Mouse (Mus musculus) stomach, postnatal 0 days (tissue): ENCODE measurements around the gene Cntn5. TPM values are rescaled to one million over a fixed set of nuclear protein-coding genes. Genes with fewer than 3 reads are reported as not detected.

Experiments
- ATAC-seq: fragments of 200-750 bp; cut with Nextera tagmentation; 2 replicates; pipeline ENCODE4 v1.8.0; 2017; ENCODE audit not compliant: low FRiP score, low TSS enrichment
- DNase-seq: peaks from one replicate; pipeline ENCODE4 v3.0.0-alpha.2; 2016; ENCODE audit warnings: low spot score
- H3K27ac ChIP-seq: fragments of 300-500 bp; sonication (generic); replicated peaks from 2 replicates; pipeline ENCODE4 v1.5.1; 2014; ENCODE audit warnings: mild to moderate bottlenecking, control low read depth
- H3K27me3 ChIP-seq: fragments of 300-500 bp; sonication (generic); 2 replicates; pipeline ENCODE4 v1.6.1; 2014; ENCODE audit warnings: low read length; ENCODE audit not compliant: control insufficient read depth, insufficient read depth
- H3K36me3 ChIP-seq: fragments of 300-500 bp; sonication (generic); 2 replicates; pipeline ENCODE4 v1.6.1; 2014; ENCODE audit warnings: low read length, mixed read lengths; ENCODE audit not compliant: control insufficient read depth, insufficient read depth
- H3K4me1 ChIP-seq: fragments of 300-500 bp; sonication (generic); replicated peaks from 2 replicates; pipeline ENCODE4 v1.6.1; 2014; ENCODE audit warnings: antibody characterized with exemption; ENCODE audit not compliant: control insufficient read depth, insufficient read depth
- H3K4me2 ChIP-seq: fragments of 300-500 bp; sonication (generic); replicated peaks from 2 replicates; pipeline ENCODE4 v1.6.1; 2014; ENCODE audit warnings: low read depth, mild to moderate bottlenecking, control low read depth, moderate library complexity
- H3K4me3 ChIP-seq: fragments of 300-500 bp; sonication (generic); 2 replicates; pipeline ENCODE4 v1.5.1; 2014; ENCODE audit warnings: low read depth, low read length, control low read depth
- H3K9ac ChIP-seq: fragments of 300-500 bp; sonication (generic); 2 replicates; pipeline ENCODE4 v1.6.1; 2014; ENCODE audit warnings: mild to moderate bottlenecking, low read length, control low read depth, mixed read lengths
- H3K9me3 ChIP-seq: fragments of 300-500 bp; sonication (generic); 2 replicates; pipeline ENCODE4 v1.6.1; 2016; ENCODE audit warnings: low read length; ENCODE audit not compliant: control insufficient read depth
- CTCF ChIP-seq: IDR thresholded peaks from 2 replicates; pipeline ENCODE4 v1.5.1; 2016; ENCODE audit warnings: antibody characterized with exemption, low read depth, mild to moderate bottlenecking, moderate library complexity
- EP300 ChIP-seq: optimal IDR thresholded peaks from 2 replicates; pipeline ENCODE3; 2016; ENCODE audit warnings: antibody characterized with exemption
- WGBS: fragments of 180-500 bp; shearing (Covaris S2); extraction: QIAGEN DNeasy Blood & Tissue Kit; methylation state at CpG from one replicate; pipeline ENCODE4 v1.1.7; 2014; 5-methylcytosine and 5-hydroxymethylcytosine counted together
- polyA plus RNA-seq: library from polyadenylated mRNA; unstranded; fragments of >200 nt; fragmentation: Nextera tagmentation; extraction: Ambion mirVana; gene quantifications from 2 replicates; pipeline ENCODE4 v1.2.1, GENCODE M21; 2015

Cntn5 gene
- polyA plus RNA-seq, 1 experiment from 2014 or later: 0.49 TPM

GRCm38 (mm10) chr9:10229716-10230115 is 674.9 kb downstream of the Cntn5 start:
- Histone ChIP-seq H3K4me3 (no peak overlapping the region), H3K9me3 (no peaks in the 10 kb centered on the region), H3K4me1 (no peaks in the 10 kb centered on the region), H3K36me3 (no peaks in the 10 kb centered on the region), H3K27me3 (no peaks in the 10 kb centered on the region), H3K4me2 (no peak overlapping the region), H3K27ac (no peak overlapping the region), H3K9ac (no peak overlapping the region)
- WGBS: 36% methylated on average over 2 of the region's 2 CpGs
- no peak for ATAC-seq
- TF ChIP-seq CTCF (no peak), EP300 (no peak)
- DNase-seq: no peak

GRCm38 (mm10) chr9:10226013-10226412 is 678.6 kb downstream of the Cntn5 start:
- no peak overlapping the region for H3K4me3 ChIP-seq
- H3K4me1 ChIP-seq: no peaks in the 10 kb centered on the region
- H3K4me2 ChIP-seq: no peak overlapping the region
- no peak overlapping the region for H3K9ac ChIP-seq
- H3K9me3 ChIP-seq: no peaks in the 10 kb centered on the region
- H3K27ac ChIP-seq: no peak overlapping the region
- ATAC-seq: no peak
- no peaks in the 10 kb centered on the region for H3K36me3 ChIP-seq
- DNase-seq: no peak
- 66% methylated on average over 2 of the region's 2 CpGs for WGBS
- no peak for TF ChIP-seq CTCF
- no peak for TF ChIP-seq EP300
- H3K27me3 ChIP-seq: no peaks in the 10 kb centered on the region

GRCm38 (mm10) chr9:10186063-10186462 is 718.5 kb downstream of the Cntn5 start:
- no peak for ATAC-seq
- TF ChIP-seq EP300 (no peak), CTCF (no peak)

GRCm38 (mm10) chr9:10170526-10170925 is 734.0 kb downstream of the Cntn5 start:
- Histone ChIP-seq H3K36me3 (no peaks in the 10 kb centered on the region), H3K9me3 (no peaks in the 10 kb centered on the region), H3K4me2 (no peak overlapping the region), H3K4me3 (no peak overlapping the region), H3K27me3 (no peaks in the 10 kb centered on the region), H3K4me1 (no peaks in the 10 kb centered on the region), H3K9ac (no peak overlapping the region), H3K27ac (no peak overlapping the region)
- DNase-seq (no peak), ATAC-seq (no peak)
- TF ChIP-seq CTCF (no peak), EP300 (no peak)
- WGBS: 89% methylated on average over 3 of the region's 3 CpGs

More at GRCm38 (mm10) chr9:10186063-10186462, 718.5 kb downstream of the Cntn5 start:
- H3K9me3 ChIP-seq: no peaks in the 10 kb centered on the region
- no peak overlapping the region for H3K27ac ChIP-seq
- no peaks in the 10 kb centered on the region for H3K36me3 ChIP-seq
- no peak for DNase-seq
- H3K4me3 ChIP-seq: no peak overlapping the region
- no peaks in the 10 kb centered on the region for H3K27me3 ChIP-seq
- no peak overlapping the region for H3K4me2 ChIP-seq
- no peaks in the 10 kb centered on the region for H3K4me1 ChIP-seq
- H3K9ac ChIP-seq: no peak overlapping the region

- no peak overlapping the region for H3K27ac ChIP-seq
- 52% methylated on average over 1 of the region's 1 CpGs for WGBS
- no peak overlapping the region for H3K4me3 ChIP-seq
- H3K27me3 ChIP-seq: no peaks in the 10 kb centered on the region
- TF ChIP-seq EP300: no peak
- TF ChIP-seq CTCF: no peak
- no peak overlapping the region for H3K9ac ChIP-seq
- DNase-seq (no peak), ATAC-seq (no peak)
- no peaks in the 10 kb centered on the region for H3K4me1 ChIP-seq
- H3K36me3 ChIP-seq: no peaks in the 10 kb centered on the region
- no peak overlapping the region for H3K4me2 ChIP-seq
- H3K9me3 ChIP-seq: no peaks in the 10 kb centered on the region
Observed at GRCm38 (mm10) chr9:10121350-10122057, 783.1 kb downstream of the Cntn5 start.

- Histone ChIP-seq H3K27me3 (no peaks in the 10 kb centered on the region), H3K36me3 (no peaks in the 10 kb centered on the region), H3K27ac (no peak overlapping the region), H3K9ac (no peak overlapping the region), H3K4me3 (no peak overlapping the region), H3K9me3 (no peaks in the 10 kb centered on the region), H3K4me1 (no peaks in the 10 kb centered on the region), H3K4me2 (no peak overlapping the region)
- TF ChIP-seq CTCF: no peak
- no peak for TF ChIP-seq EP300
- DNase-seq: no peak
- ATAC-seq: no peak
- whole genome bisulfite sequencing: 65% methylated on average over 1 of the region's 1 CpGs
Observed at GRCm38 (mm10) chr9:10116581-10116980, 788.0 kb downstream of the Cntn5 start.
